Mouse (Mus musculus) MEL (cell line): ENCODE data around the gene Pdcd2. TPM values are rescaled to one million over a fixed set of nuclear protein-coding genes. Genes with fewer than 3 reads are reported as not detected.

ENCODE experiments used
- DNase-seq: peaks from one replicate; pipeline ENCODE4 v3.0.0; 2011; ENCODE audit warnings: low read depth, low spot score
- H3K27ac ChIP-seq: 2 replicates; pipeline ENCODE4 v1.5.1; 2012; ENCODE audit warnings: low read depth, mild to moderate bottlenecking, control low read depth, low read length, moderate library complexity; ENCODE audit not compliant: control insufficient read depth
- H3K27me3 ChIP-seq, 2 experiments: fragments of 150-350 bp in 1 of 2; sonication (generic) in 1 of 2; 2 replicates each; pipeline ENCODE4 v1.6.1; 2012; ENCODE audit warnings: low read length in 2 of 2, mild to moderate bottlenecking in 2 of 2, improper control_type of control experiment in 1 of 2, moderate library complexity in 1 of 2; ENCODE audit not compliant: insufficient read depth in 2 of 2, control insufficient read depth in 1 of 2
- H3K36me3 ChIP-seq, 2 experiments: 2 replicates each; pipeline ENCODE4 v1.6.1; 2012 to 2014; ENCODE audit warnings: low read length in 2 of 2, improper control_type of control experiment in 1 of 2, inconsistent platforms in 1 of 2, mild to moderate bottlenecking in 1 of 2; ENCODE audit not compliant: insufficient read depth in 2 of 2, control insufficient read depth in 1 of 2
- H3K4me1 ChIP-seq, 2 experiments: fragments of 150-350 bp in 1 of 2; sonication (generic) in 1 of 2; 2 replicates each; pipeline ENCODE4 v1.6.1; 2012; ENCODE audit warnings: low read length in 2 of 2, improper control_type of control experiment in 1 of 2, mild to moderate bottlenecking in 1 of 2; ENCODE audit not compliant: insufficient read depth in 2 of 2, control insufficient read depth in 1 of 2
- H3K4me3 ChIP-seq, 2 experiments: fragments of 150-350 bp in 1 of 2; sonication (generic) in 1 of 2; 2 replicates each; pipeline ENCODE4 v1.5.1; 2012; ENCODE audit warnings: low read depth in 2 of 2, low read length in 2 of 2, mild to moderate bottlenecking in 2 of 2, moderate library complexity in 2 of 2, control low read depth in 1 of 2, improper control_type of control experiment in 1 of 2; ENCODE audit not compliant: control insufficient read depth in 1 of 2, insufficient read depth in 1 of 2
- H3K79me2 ChIP-seq: 2 replicates; pipeline ENCODE4 v1.6.1; 2012; ENCODE audit warnings: mild to moderate bottlenecking, low read length, moderate library complexity; ENCODE audit not compliant: control insufficient read depth, poor library complexity, insufficient read depth
- H3K9ac ChIP-seq: 2 replicates; pipeline ENCODE4 v1.6.1; 2012; ENCODE audit warnings: low read depth, mild to moderate bottlenecking, control low read depth, low read length, moderate library complexity; ENCODE audit not compliant: control insufficient read depth, poor library complexity, severe bottlenecking
- H3K9me3 ChIP-seq: fragments of 150-350 bp; sonication (generic); replicated peaks from 2 replicates; pipeline ENCODE4 v1.6.1; 2012; ENCODE audit warnings: mild to moderate bottlenecking, low read length, improper control_type of control experiment, moderate library complexity; ENCODE audit not compliant: insufficient read depth
- CHD1 ChIP-seq: IDR thresholded peaks from 2 replicates; pipeline ENCODE4 v1.6.1; 2012; ENCODE audit warnings: low read depth, mild to moderate bottlenecking, inconsistent platforms, low read length, improper control_type of control experiment
- CHD2 ChIP-seq: IDR thresholded peaks from 2 replicates; pipeline ENCODE4 v1.6.1; 2011; ENCODE audit warnings: low read length, improper control_type of control experiment
- ELF1 ChIP-seq: IDR thresholded peaks from 2 replicates; pipeline ENCODE4 v1.6.1; 2014; ENCODE audit warnings: low read depth, mild to moderate bottlenecking, inconsistent platforms, low read length, improper control_type of control experiment, moderate library complexity
- KAT2A ChIP-seq: conservative IDR thresholded peaks from 2 replicates; pipeline ENCODE4 v1.6.1; 2012; ENCODE audit warnings: low read depth, low read length, improper control_type of control experiment, inconsistent platforms
- MAFK ChIP-seq: IDR thresholded peaks from 2 replicates; pipeline ENCODE4 v1.6.1; 2011; ENCODE audit warnings: low read depth, mild to moderate bottlenecking, low read length, improper control_type of control experiment, borderline replicate concordance
- MAX ChIP-seq: IDR thresholded peaks from 2 replicates; pipeline ENCODE4 v1.6.1; 2011; ENCODE audit warnings: low read length, improper control_type of control experiment
- MAZ ChIP-seq: IDR thresholded peaks from 2 replicates; pipeline ENCODE4 v1.6.1; 2012; ENCODE audit warnings: low read depth, mild to moderate bottlenecking, inconsistent platforms, low read length, improper control_type of control experiment
- MEF2A ChIP-seq: IDR thresholded peaks from 2 replicates; pipeline ENCODE4 v1.6.1; 2014; ENCODE audit warnings: low read depth, mild to moderate bottlenecking, inconsistent platforms, low read length, improper control_type of control experiment; ENCODE audit not compliant: poor library complexity, insufficient replicate concordance, severe bottlenecking; ENCODE audit errors: extremely low read depth
- MYC ChIP-seq: IDR thresholded peaks from 2 replicates; pipeline ENCODE4 v1.6.1; 2011; ENCODE audit warnings: low read depth, mild to moderate bottlenecking, low read length, improper control_type of control experiment, moderate library complexity
- POLR2A ChIP-seq, 2 experiments: IDR thresholded peaks; 2 replicates each; pipeline ENCODE4 v1.6.1; 2011 to 2012; ENCODE audit warnings: low read length in 2 of 2, mild to moderate bottlenecking in 2 of 2, control low read depth in 1 of 2, improper control_type of control experiment in 1 of 2, low read depth in 1 of 2, moderate library complexity in 1 of 2; ENCODE audit not compliant: control insufficient read depth in 1 of 2, insufficient read depth in 1 of 2, poor library complexity in 1 of 2
- POLR2AphosphoS5 ChIP-seq: IDR thresholded peaks from 2 replicates; pipeline ENCODE4 v1.6.1; 2012; ENCODE audit warnings: low read depth, borderline replicate concordance, mild to moderate bottlenecking, inconsistent platforms, low read length, moderate library complexity, mixed read lengths
- RAD21 ChIP-seq: IDR thresholded peaks from 2 replicates; pipeline ENCODE4 v1.6.1; 2011; ENCODE audit warnings: mild to moderate bottlenecking, low read depth, low read length, improper control_type of control experiment
- SMC3 ChIP-seq: IDR thresholded peaks from 2 replicates; pipeline ENCODE4 v1.6.1; 2011; ENCODE audit warnings: low read depth, low read length, improper control_type of control experiment
- TAL1 ChIP-seq: IDR thresholded peaks from 2 replicates; pipeline ENCODE4 v1.6.1; 2012; ENCODE audit warnings: mild to moderate bottlenecking, inconsistent platforms, low read length, moderate library complexity, mixed read lengths
- TBP ChIP-seq: IDR thresholded peaks from 2 replicates; pipeline ENCODE4 v1.8.0; 2011; ENCODE audit warnings: low read depth, low read length, improper control_type of control experiment
- TCF12 ChIP-seq: IDR thresholded peaks from 2 replicates; pipeline ENCODE4 v1.6.1; 2014; ENCODE audit warnings: low read depth, mild to moderate bottlenecking, inconsistent platforms, low read length, improper control_type of control experiment, moderate library complexity
- UBTF ChIP-seq: IDR thresholded peaks from 2 replicates; pipeline ENCODE4 v1.6.1; 2012; ENCODE audit warnings: low read depth, mild to moderate bottlenecking, inconsistent platforms, low read length, improper control_type of control experiment, moderate library complexity, borderline replicate concordance; ENCODE audit not compliant: insufficient read depth
- USF1 ChIP-seq: IDR thresholded peaks from 2 replicates; pipeline ENCODE4 v1.6.1; 2014; ENCODE audit warnings: low read depth, mild to moderate bottlenecking, inconsistent platforms, low read length, improper control_type of control experiment, moderate library complexity
- USF2 ChIP-seq, 2 experiments: IDR thresholded peaks; 2 replicates each; pipeline ENCODE4 v1.6.1; 2011 to 2012; ENCODE audit warnings: improper control_type of control experiment in 2 of 2, low read length in 2 of 2, borderline replicate concordance in 1 of 2, inconsistent platforms in 1 of 2, low read depth in 1 of 2, mild to moderate bottlenecking in 1 of 2; ENCODE audit not compliant: insufficient read depth in 1 of 2
- ZC3H11A ChIP-seq: IDR thresholded peaks from 2 replicates; pipeline ENCODE4 v1.6.1; 2012; ENCODE audit warnings: low read depth, mild to moderate bottlenecking, inconsistent platforms, low read length, improper control_type of control experiment
- ZMIZ1 ChIP-seq: IDR thresholded peaks from 2 replicates; pipeline ENCODE4 v1.6.1; 2012; ENCODE audit warnings: low read depth, mild to moderate bottlenecking, inconsistent platforms, low read length, improper control_type of control experiment, moderate library complexity
- ZNF384 ChIP-seq: IDR thresholded peaks from 2 replicates; pipeline ENCODE4 v1.6.1; 2012; ENCODE audit warnings: low read depth, mild to moderate bottlenecking, inconsistent platforms, low read length, improper control_type of control experiment
- polyA plus RNA-seq, 2 experiments: library from polyadenylated mRNA; stranded (reverse) in 1 of 2; unstranded in 1 of 2; fragments of >175 nt in 1 of 2; fragments of >200 nt in 1 of 2; gene quantifications; 2 replicates each; pipeline versions ENCODE4 v1.2.1 to v1.2.4; 2012; ENCODE audit warnings: low replicate concordance in 2 of 2, low read depth in 1 of 2; ENCODE audit not compliant: insufficient read length in 2 of 2, insufficient read depth in 1 of 2, missing spikeins in 1 of 2
- total RNA-seq: library from RNA; depleted of rRNA; stranded (reverse); fragments of 300-350 nt; gene quantifications from 2 replicates; pipeline ENCODE4 v1.2.3, GENCODE M21; 2012

Gene Pdcd2
- total and polyA plus RNA-seq, 3 experiments, result 109 to 110 TPM; not detected in 1

- no peaks in the 10 kb centered on the region for H3K4me1 ChIP-seq
- H3K79me2 ChIP-seq, result no peaks in the 10 kb centered on the region
- H3K4me3 ChIP-seq, result no peak overlapping the region
- H3K9me3 ChIP-seq, result no peaks in the 10 kb centered on the region
- H3K27me3 ChIP-seq, result peaks cover 0 to 2% of the 10 kb centered on the region in 2 experiments; a peak in 3 of 4 replicates
- H3K27ac ChIP-seq, result no peak overlapping the region
- DNase-seq, result no peak
- H3K36me3 ChIP-seq, result no peaks in the 10 kb centered on the region
- no peak for TF ChIP-seq TCF12
- TF ChIP-seq USF1, result no peak
- TF ChIP-seq POLR2A (IDR thresholded peaks at IDR 0.05; ENCODE audit: control insufficient read depth in 1 of 2, insufficient read depth in 1 of 2, low read depth in 1 of 2, low read length in 2 of 2, poor library complexity in 1 of 2), result no peak
- no peak for TF ChIP-seq ZC3H11A
- TF ChIP-seq TAL1, result no peak
- TF ChIP-seq ZMIZ1, result no peak
- TF ChIP-seq RAD21, result no peak
- TF ChIP-seq CHD2, result no peak
- TF ChIP-seq MAZ, result no peak
- TF ChIP-seq USF2 (IDR thresholded peaks at IDR 0.05; ENCODE audit: borderline replicate concordance in 1 of 2, insufficient read depth in 1 of 2, low read depth in 1 of 2, low read length in 2 of 2), result no peak
- no peak for TF ChIP-seq MEF2A
- no peak for TF ChIP-seq UBTF
- TF ChIP-seq CHD1, result no peak
- TF ChIP-seq MYC, result no peak
- TF ChIP-seq MAX, result no peak
- no peak for TF ChIP-seq ELF1
- H3K9ac ChIP-seq, result no peak overlapping the region
These were observed 13.2 kb upstream of the Pdcd2 start for GRCm38 (mm10) chr17:15540309-15540708.

- H3K27me3 ChIP-seq, result peaks cover 0 to 2% of the 10 kb centered on the region in 2 experiments; a peak in 3 of 4 replicates
- no peak for TF ChIP-seq SMC3
- TF ChIP-seq KAT2A, result no peak
- TF ChIP-seq MAFK, result no peak
- TF ChIP-seq TBP, result no peak
- TF ChIP-seq POLR2AphosphoS5, result no peak
- no peak for TF ChIP-seq ZNF384
- no peaks in the 10 kb centered on the region for H3K79me2 ChIP-seq
- H3K36me3 ChIP-seq, result no peaks in the 10 kb centered on the region
- H3K4me3 ChIP-seq, result peak overlapping the region; percentile 51 to 67
- DNase-seq, result no peak
- no peak overlapping the region for H3K27ac ChIP-seq
- peak overlapping the region; percentile 36 for H3K9ac ChIP-seq
- H3K9me3 ChIP-seq, result no peaks in the 10 kb centered on the region
- no peaks in the 10 kb centered on the region; a peak in 1 of 4 replicates for H3K4me1 ChIP-seq
These were observed 9.4 kb upstream of the Pdcd2 start for GRCm38 (mm10) chr17:15536457-15536904.
